ENCODE assay signal across 11 mouse cellular contexts in genomic region chr6:128543226-128543625, GRCm38 (mm10). TPM values are rescaled to one million over a fixed set of nuclear protein-coding genes. Genes with fewer than 3 reads are reported as not detected.
DNase-seq lines count a peak whose midpoint lies in the region; ATAC-seq lines count a peak whose summit lies in the region.
"Had no signal": no experiment of that assay in that cellular context is flagged by ENCODE, and none has a peak within 500 bp of the region (broad histone marks: within the 10 kb centered on the region; RNA-seq: fewer than 3 reads in every experiment).

No protein-coding gene starts in this region.

- no peak overlapping the region for H3K4me3 ChIP-seq in kidney, embryonic 16.5 days (ENCODE audit: low read length)
- H3K4me3 ChIP-seq in forebrain, embryonic 10.5 days: no peak overlapping the region
- H3K4me3 ChIP-seq: midbrain, embryonic 15.5 days had no signal

- H3K27me3 ChIP-seq in kidney, embryonic 16.5 days (ENCODE audit: insufficient read depth, low read length): no peaks in the 10 kb centered on the region
- H3K27me3 ChIP-seq in forebrain, embryonic 10.5 days (ENCODE audit: poor library complexity, severe bottlenecking): no peaks in the 10 kb centered on the region
- H3K27me3 ChIP-seq: midbrain, embryonic 15.5 days had no signal

- no peaks in the 10 kb centered on the region for H3K9me3 ChIP-seq in kidney, embryonic 16.5 days (ENCODE audit: low read length)
- no peaks in the 10 kb centered on the region for H3K9me3 ChIP-seq in forebrain, embryonic 10.5 days
- H3K9me3 ChIP-seq: midbrain, embryonic 15.5 days had no signal

- no peaks in the 10 kb centered on the region for H3K36me3 ChIP-seq in kidney, embryonic 16.5 days (ENCODE audit: insufficient read depth, low read length)
- H3K36me3 ChIP-seq in forebrain, embryonic 10.5 days (replicated peaks): no peaks in the 10 kb centered on the region
- H3K36me3 ChIP-seq: midbrain, embryonic 15.5 days had no signal

- WGBS in kidney, embryonic 16.5 days: 71% methylated on average over 13 of the region's 13 CpGs
- WGBS in forebrain, embryonic 10.5 days: 86% methylated on average over 13 of the region's 13 CpGs

- no peak overlapping the region for H3K4me2 ChIP-seq in kidney, embryonic 16.5 days (replicated peaks; ENCODE audit: low read depth, low read length)
- H3K4me2 ChIP-seq: midbrain, embryonic 15.5 days had no signal

- no peak overlapping the region for H3K9ac ChIP-seq in kidney, embryonic 16.5 days (replicated peaks; ENCODE audit: low read length)
- H3K9ac ChIP-seq: midbrain, embryonic 15.5 days had no signal

- no peak overlapping the region for H3K27ac ChIP-seq in kidney, embryonic 16.5 days (ENCODE audit: low read length)
- H3K27ac ChIP-seq in forebrain, embryonic 10.5 days: no peak overlapping the region
- H3K27ac ChIP-seq: midbrain, embryonic 15.5 days had no signal

- H3K4me1 ChIP-seq in kidney, embryonic 16.5 days (ENCODE audit: insufficient read depth, low read length): no peaks in the 10 kb centered on the region
- no peaks in the 10 kb centered on the region for H3K4me1 ChIP-seq in forebrain, embryonic 10.5 days
- H3K4me1 ChIP-seq: midbrain, embryonic 15.5 days had no signal

- ATAC-seq in kidney, embryonic 16.5 days (ENCODE audit: low FRiP score, low TSS enrichment): no peak
- ATAC-seq in megakaryocyte-erythroid progenitor cell, adult 5-6 weeks (replicated peaks; ENCODE audit: low FRiP score, low TSS enrichment, poor library complexity, severe bottlenecking): no peak
- ATAC-seq: midbrain, embryonic 15.5 days had no signal

- peak; percentile 7 for DNase-seq in kidney, postnatal 10 days
- DNase-seq in brain, adult 2 months (ENCODE audit: low read depth, low spot score): peak; percentile 56
- peak; percentile 4 to 12 for DNase-seq in layer of hippocampus, postnatal 10 days (ENCODE audit: low spot score in 2 of 2)
- peak; percentile 47 to 61 for DNase-seq in lung, postnatal 4 days
- DNase-seq in forebrain, embryonic 10.5 days (ENCODE audit: extremely low spot score, low spot score): no peak
- DNase-seq in embryo, embryonic 9.5 days (ENCODE audit: extremely low spot score): no peak
- DNase-seq: thymus, postnatal 14 days had no signal

RNA-seq across cellular contexts. Expression of gene Pzp, which starts 16.7 kb away (rescaled TPM):
- polyA plus RNA-seq in kidney, embryonic 16.5 days (2015; fragmentation: Nextera tagmentation; extraction: Ambion mirVana): 0.86 and 1.4 TPM in 2 replicates
- not detected for total RNA-seq in layer of hippocampus, postnatal 10 days (2021)
- not detected in 2 replicates for total RNA-seq in megakaryocyte-erythroid progenitor cell, adult 5-6 weeks (2014; fragmentation: Nextera tagmentation)
- total RNA-seq in megakaryocyte-erythroid progenitor cell, adult 5-6 weeks (2017): not detected in 2 replicates
- polyA plus RNA-seq in forebrain, embryonic 10.5 days (2016; fragmentation: Nextera tagmentation; extraction: Ambion mirVana): not detected in 2 replicates
- polyA plus RNA-seq: midbrain, embryonic 15.5 days had no signal

RNA-seq across cellular contexts. Expression of gene A2ml1, which starts 38.2 kb away (rescaled TPM):
- polyA plus RNA-seq in kidney, embryonic 16.5 days (2015; fragmentation: Nextera tagmentation; extraction: Ambion mirVana): 0.26 and 0.32 TPM in 2 replicates
- total RNA-seq in layer of hippocampus, postnatal 10 days (2021): 10 to 100 TPM in 1 of 2 experiments, 1 to 10 TPM in 1; 7.6 to 12.8 TPM
- not detected in 2 replicates for total RNA-seq in megakaryocyte-erythroid progenitor cell, adult 5-6 weeks (2014; fragmentation: Nextera tagmentation)
- total RNA-seq in megakaryocyte-erythroid progenitor cell, adult 5-6 weeks (2017): not detected in 2 replicates
- not detected in 2 replicates for polyA plus RNA-seq in forebrain, embryonic 10.5 days (2016; fragmentation: Nextera tagmentation; extraction: Ambion mirVana)
- polyA plus RNA-seq: limb, embryonic 11.5 days had no signal

Comparison
In these comparisons a context has a peak if more than half of its experiments do, and no peak if none do; other contexts are left out.
1. DNase-seq: peak in kidney, postnatal 10 days (single experiment), brain, adult 2 months (single experiment), layer of hippocampus, postnatal 10 days (2 of 2) and lung, postnatal 4 days (2 of 2); none in forebrain, embryonic 10.5 days (single experiment) and embryo, embryonic 9.5 days (single experiment).
2. RNA of gene A2ml1, which starts 38.2 kb away (total RNA-seq): 7.6 to 12.8 TPM in layer of hippocampus, postnatal 10 days; not detected in megakaryocyte-erythroid progenitor cell, adult 5-6 weeks; every median in the first group is over 4 times any median in the second.